Mouse (Mus musculus) liver, postnatal 0 days (tissue): ENCODE results near the gene Gstm6.

ENCODE experiments used
- CTCF ChIP-seq: sonication (generic); IDR thresholded peaks from 2 replicates; pipeline ENCODE4 v1.5.1; 2016; ENCODE audit warnings: antibody characterized with exemption, low read depth
- EP300 ChIP-seq: IDR thresholded peaks from 2 replicates; pipeline ENCODE4 v1.6.1; 2016; ENCODE audit warnings: antibody characterized with exemption, low read depth, mild to moderate bottlenecking

GRCm38 (mm10) chr3:107974237-107974636 is 30.7 kb upstream of the Gstm6 start:
- TF ChIP-seq CTCF (no peak), EP300 (no peak)
